Mouse (Mus musculus) ES-Bruce4 (cell line): ENCODE measurements around the gene Gpank1. TPM values are rescaled to one million over a fixed set of nuclear protein-coding genes. Genes with fewer than 3 reads are reported as not detected.

Source experiments
- H3K27ac ChIP-seq: 2 replicates; pipeline ENCODE4 v1.5.1; 2012; ENCODE audit warnings: low read length, inconsistent platforms; ENCODE audit not compliant: insufficient read depth
- H3K27me3 ChIP-seq: 2 replicates; pipeline ENCODE4 v1.6.1; 2012; ENCODE audit warnings: mild to moderate bottlenecking, low read length, inconsistent platforms; ENCODE audit not compliant: control insufficient read depth, poor library complexity, insufficient read depth, severe bottlenecking
- H3K36me3 ChIP-seq: 2 replicates; pipeline ENCODE4 v1.6.1; 2012; ENCODE audit warnings: inconsistent platforms, mild to moderate bottlenecking, low read length, moderate library complexity; ENCODE audit not compliant: control insufficient read depth, poor library complexity, insufficient read depth, severe bottlenecking
- H3K4me1 ChIP-seq: one replicate; pipeline ENCODE4 v1.8.1; 2011; ENCODE audit warnings: low read length; ENCODE audit not compliant: control insufficient read depth, insufficient read depth
- H3K4me3 ChIP-seq: 2 replicates; pipeline ENCODE4 v1.5.1; 2011; ENCODE audit warnings: low read depth, mild to moderate bottlenecking, low read length
- H3K9ac ChIP-seq: 2 replicates; pipeline ENCODE4 v1.6.1; 2012; ENCODE audit warnings: low read depth, mild to moderate bottlenecking, inconsistent platforms; ENCODE audit not compliant: poor library complexity, severe bottlenecking
- H3K9me3 ChIP-seq: replicated peaks from 2 replicates; pipeline ENCODE4 v1.6.1; 2012; ENCODE audit warnings: mild to moderate bottlenecking, low read length, inconsistent platforms; ENCODE audit not compliant: control insufficient read depth, poor library complexity, insufficient read depth, severe bottlenecking
- CTCF ChIP-seq: IDR thresholded peaks from one replicate; pipeline ENCODE4 v1.8.1; 2011; ENCODE audit warnings: low read depth, low read length
- EP300 ChIP-seq: IDR thresholded peaks from 2 replicates; pipeline ENCODE4 v1.6.1; 2011; ENCODE audit warnings: low read depth, low read length; ENCODE audit not compliant: insufficient read depth
- POLR2A ChIP-seq: IDR thresholded peaks from one replicate; pipeline ENCODE4 v1.8.1; 2011; ENCODE audit warnings: low read length; ENCODE audit not compliant: insufficient read depth
- polyA plus RNA-seq: library from polyadenylated mRNA; stranded (reverse); fragments of >200 nt; gene quantifications from 2 replicates; pipeline ENCODE4 v1.2.4, GENCODE M21; 2011; ENCODE audit warnings: low read depth; ENCODE audit not compliant: missing spikeins, insufficient read depth, insufficient read length

Gene Gpank1
- polyA plus RNA-seq, 1 experiment = 19.1 TPM

- H3K27ac ChIP-seq = no peak overlapping the region
- TF ChIP-seq CTCF = no peak
- no peak for TF ChIP-seq POLR2A
- no peak for TF ChIP-seq EP300
- no peak overlapping the region for H3K4me3 ChIP-seq
- no peaks in the 10 kb centered on the region for H3K9me3 ChIP-seq
- no peak overlapping the region for H3K9ac ChIP-seq
- H3K36me3 ChIP-seq = no peaks in the 10 kb centered on the region
- peaks cover 1% of the 10 kb centered on the region for H3K4me1 ChIP-seq
- no peaks in the 10 kb centered on the region for H3K27me3 ChIP-seq
These were observed 10.9 kb downstream of the Gpank1 start for GRCm38 (mm10) chr17:35132174-35132560.

GRCm38 (mm10) chr17:35133517-35133916, 12.3 kb downstream of the Gpank1 start:
- Histone ChIP-seq H3K9ac (no peak overlapping the region), H3K4me1 (peaks cover 1% of the 10 kb centered on the region), H3K27me3 (no peaks in the 10 kb centered on the region), H3K27ac (no peak overlapping the region), H3K9me3 (no peaks in the 10 kb centered on the region), H3K36me3 (peaks cover 4% of the 10 kb centered on the region), H3K4me3 (no peak overlapping the region)
- TF ChIP-seq POLR2A (no peak), EP300 (no peak), CTCF (no peak)

DNA sequence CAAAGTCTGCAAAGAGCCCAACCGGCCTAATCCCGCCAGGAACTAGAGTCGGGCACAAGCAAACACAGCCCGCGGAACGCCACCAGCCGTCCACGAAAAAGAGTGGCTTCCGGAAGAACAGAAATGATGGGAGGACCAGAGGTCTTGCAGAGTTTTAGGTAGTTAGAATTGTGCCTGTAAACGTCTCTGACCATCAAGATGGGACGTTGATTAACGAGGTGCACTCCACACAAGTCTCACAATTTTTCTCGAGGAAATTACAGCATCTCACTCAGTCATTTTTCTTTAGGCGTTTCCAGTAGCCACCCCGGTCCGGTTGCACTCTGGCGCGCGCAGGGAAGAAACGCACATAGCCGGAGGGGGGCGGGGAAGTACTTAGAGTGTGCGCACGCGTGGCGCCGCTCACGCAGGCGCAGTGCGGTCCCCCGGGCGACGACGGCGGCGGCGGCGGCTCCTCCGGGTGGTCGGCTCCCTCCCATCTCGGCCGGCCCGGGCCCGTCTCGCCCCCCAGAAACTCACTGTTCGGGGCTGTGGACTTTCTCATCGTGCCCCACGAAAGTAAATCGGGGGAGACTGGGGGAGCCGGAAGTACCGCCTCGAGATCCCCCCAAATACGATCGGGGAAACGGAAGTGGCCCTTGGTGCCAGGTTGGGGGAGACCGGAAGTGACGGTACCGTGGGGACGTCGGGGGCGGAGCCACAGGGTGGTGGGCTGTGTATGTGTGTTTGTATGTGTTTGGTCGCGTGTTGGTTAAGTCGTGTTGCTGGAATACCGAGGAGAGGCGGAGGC, 13.7 kb downstream of the Gpank1 start, which contains the start of gene Bag6:
Gene Bag6, plus strand, starts transcription at position 378 of the 790 bp plus-strand sequence.
- Histone ChIP-seq H3K9ac (peak within 1 kb of the TSS; percentile 73), H3K27me3 (no peaks in the 10 kb centered on the region), H3K4me1 (peaks cover 1% of the 10 kb centered on the region), H3K9me3 (no peaks in the 10 kb centered on the region), H3K4me3 (peak within 1 kb of the TSS; percentile 82), H3K36me3 (peaks cover 14% of the 10 kb centered on the region), H3K27ac (peak within 1 kb of the TSS; percentile 80)
- TF ChIP-seq EP300 (0 out of 2 replicates have a peak, but pooled peaks have one; percentile 19), CTCF (no peak)

DNA sequence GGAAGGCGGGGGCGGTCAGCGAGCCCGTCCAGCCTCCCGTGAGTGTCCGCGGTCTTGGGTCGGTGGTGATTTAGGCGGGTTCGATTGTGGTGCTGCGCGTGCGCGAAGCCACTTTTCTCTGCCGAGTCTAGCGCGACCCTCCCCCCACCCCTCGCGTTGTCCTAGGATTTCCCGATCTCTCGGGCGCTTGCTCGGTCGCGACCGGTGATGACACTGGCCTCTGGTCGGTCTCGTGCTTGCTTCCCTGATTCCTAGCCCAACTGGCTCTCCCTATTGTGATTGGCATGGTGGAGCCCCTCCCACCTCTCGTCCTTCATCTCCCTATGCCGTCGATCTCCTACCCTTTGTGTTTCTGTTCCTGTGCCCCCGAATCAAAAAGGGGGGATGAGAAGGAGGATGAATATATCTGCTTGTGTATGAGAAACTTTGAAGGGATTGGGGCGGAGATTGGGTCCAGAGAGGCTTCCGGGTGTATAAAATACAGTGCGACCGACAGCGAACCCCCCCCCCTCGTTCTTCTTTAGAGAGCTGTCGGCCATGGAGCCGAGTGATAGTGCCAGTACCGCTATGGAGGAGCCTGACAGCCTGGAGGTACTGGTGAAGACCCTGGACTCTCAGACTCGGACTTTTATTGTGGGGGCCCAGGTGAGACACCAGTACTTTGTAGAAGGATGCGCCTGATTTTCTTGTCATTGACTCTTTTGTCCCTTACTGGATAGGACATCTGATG, 14.5 kb downstream of the Gpank1 start:
- Histone ChIP-seq H3K9ac (peak overlapping the region; percentile 73), H3K36me3 (peaks cover 22% of the 10 kb centered on the region), H3K9me3 (no peaks in the 10 kb centered on the region), H3K27ac (peak overlapping the region; percentile 42), H3K4me3 (peak overlapping the region; percentile 82), H3K4me1 (peaks cover 1% of the 10 kb centered on the region), H3K27me3 (no peaks in the 10 kb centered on the region)
- TF ChIP-seq CTCF (no peak), POLR2A (no peak), EP300 (no peak)

DNA sequence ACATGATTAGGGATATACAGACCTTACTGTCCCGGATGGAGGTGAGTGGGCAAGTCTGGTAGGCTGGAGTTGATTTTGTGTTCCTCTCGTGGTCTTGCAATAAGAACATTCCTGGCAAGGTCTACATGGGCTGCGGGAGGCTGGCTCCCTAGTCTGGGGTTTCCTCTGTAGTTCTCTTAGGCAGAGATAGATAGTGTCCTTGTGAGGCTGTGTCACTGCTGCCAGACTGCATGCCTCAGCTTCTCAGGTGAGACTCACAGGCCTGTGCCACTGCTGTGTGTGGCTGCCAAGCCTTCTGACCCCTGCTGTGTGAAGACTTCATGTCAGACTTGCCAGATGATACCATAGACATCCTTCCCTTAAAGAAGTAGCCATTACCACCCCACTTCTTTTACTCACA, 18.0 kb downstream of the Gpank1 start:
- H3K27me3 ChIP-seq = no peaks in the 10 kb centered on the region
- H3K4me1 ChIP-seq = peaks cover 1% of the 10 kb centered on the region
- H3K27ac ChIP-seq = no peak overlapping the region
- H3K36me3 ChIP-seq = peaks cover 51% of the 10 kb centered on the region
- H3K4me3 ChIP-seq = no peak overlapping the region
- no peaks in the 10 kb centered on the region for H3K9me3 ChIP-seq
- H3K9ac ChIP-seq = no peak overlapping the region
- no peak for TF ChIP-seq CTCF
- no peak for TF ChIP-seq EP300
- no peak for TF ChIP-seq POLR2A

DNA sequence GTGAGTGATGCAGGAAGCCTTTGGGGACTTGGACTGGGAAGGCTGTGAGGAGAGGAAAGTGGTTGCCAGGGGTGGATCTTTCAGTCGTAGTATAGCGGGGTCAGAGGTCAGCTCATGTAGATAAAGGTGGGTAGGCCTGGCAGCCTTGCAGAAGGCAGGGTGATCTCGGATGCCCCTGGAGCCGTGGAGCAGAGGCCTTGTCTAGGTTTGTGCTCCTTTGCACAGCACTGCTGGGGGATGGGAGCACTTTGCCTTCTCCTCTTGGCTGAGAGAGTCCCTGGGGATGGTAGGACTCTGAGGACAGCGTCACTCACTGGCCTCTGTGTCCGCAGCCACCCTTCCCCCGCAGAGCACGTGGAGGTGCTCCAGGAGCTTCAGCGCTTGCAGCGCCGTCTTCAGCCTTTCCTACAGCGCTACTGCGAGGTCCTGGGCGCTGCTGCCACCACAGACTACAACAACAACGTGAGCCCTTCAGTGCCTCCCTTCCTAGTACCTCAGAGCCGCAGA, 19.3 kb downstream of the Gpank1 start:
- Histone ChIP-seq H3K9me3 (no peaks in the 10 kb centered on the region), H3K27ac (no peak overlapping the region), H3K9ac (no peak overlapping the region), H3K27me3 (no peaks in the 10 kb centered on the region), H3K4me1 (peaks cover 1% of the 10 kb centered on the region), H3K4me3 (no peak overlapping the region), H3K36me3 (peaks cover 63% of the 10 kb centered on the region)
- TF ChIP-seq EP300 (no peak), CTCF (no peak)
